Mouse (Mus musculus): ENCODE data around the gene Kcnj9.

GRCm38 (mm10) chr1:172317946-172318345, 11.2 kb downstream of the Kcnj9 start:
- no peak for TF ChIP-seq CTCF (IDR thresholded peaks at IDR 0.05; ENCODE audit: borderline replicate concordance, control insufficient read depth, extremely low read depth, insufficient read depth, low read length, poor library complexity)
- TF ChIP-seq POLR2A (IDR thresholded peaks at IDR 0.05; ENCODE audit: control insufficient read depth, extremely low read depth, insufficient read depth, low read length, poor library complexity) = no peak
